Mouse (Mus musculus): ENCODE measurements around the gene Lpp. TPM values are rescaled to one million over a fixed set of nuclear protein-coding genes. Genes with fewer than 3 reads are reported as not detected.

Lpp gene
- polyA plus RNA-seq, 1 experiment from 2014 or later = 50.0 TPM

GRCm38 (mm10) chr16:24645906-24646603 is 252.7 kb downstream of the Lpp start:
- H3K4me2 ChIP-seq = no peak overlapping the region
- H3K36me3 ChIP-seq = 0 out of 2 replicates have a peak, but pooled peaks cover 7% of the 10 kb centered on the region
- 80% methylated on average over 6 of the region's 6 CpGs for WGBS
- peaks cover 12% of the 10 kb centered on the region for H3K4me1 ChIP-seq (replicated peaks)
- no peak overlapping the region for H3K4me3 ChIP-seq
- H3K9ac ChIP-seq = no peak overlapping the region
- H3K9me3 ChIP-seq (replicated peaks) = no peaks in the 10 kb centered on the region
- no peak for ATAC-seq (ENCODE audit: insufficient number of reproducible peaks, low FRiP score)
- no peak overlapping the region for H3K27ac ChIP-seq (ENCODE audit: poor library complexity, severe bottlenecking)
- no peaks in the 10 kb centered on the region for H3K27me3 ChIP-seq (replicated peaks)

DNA sequence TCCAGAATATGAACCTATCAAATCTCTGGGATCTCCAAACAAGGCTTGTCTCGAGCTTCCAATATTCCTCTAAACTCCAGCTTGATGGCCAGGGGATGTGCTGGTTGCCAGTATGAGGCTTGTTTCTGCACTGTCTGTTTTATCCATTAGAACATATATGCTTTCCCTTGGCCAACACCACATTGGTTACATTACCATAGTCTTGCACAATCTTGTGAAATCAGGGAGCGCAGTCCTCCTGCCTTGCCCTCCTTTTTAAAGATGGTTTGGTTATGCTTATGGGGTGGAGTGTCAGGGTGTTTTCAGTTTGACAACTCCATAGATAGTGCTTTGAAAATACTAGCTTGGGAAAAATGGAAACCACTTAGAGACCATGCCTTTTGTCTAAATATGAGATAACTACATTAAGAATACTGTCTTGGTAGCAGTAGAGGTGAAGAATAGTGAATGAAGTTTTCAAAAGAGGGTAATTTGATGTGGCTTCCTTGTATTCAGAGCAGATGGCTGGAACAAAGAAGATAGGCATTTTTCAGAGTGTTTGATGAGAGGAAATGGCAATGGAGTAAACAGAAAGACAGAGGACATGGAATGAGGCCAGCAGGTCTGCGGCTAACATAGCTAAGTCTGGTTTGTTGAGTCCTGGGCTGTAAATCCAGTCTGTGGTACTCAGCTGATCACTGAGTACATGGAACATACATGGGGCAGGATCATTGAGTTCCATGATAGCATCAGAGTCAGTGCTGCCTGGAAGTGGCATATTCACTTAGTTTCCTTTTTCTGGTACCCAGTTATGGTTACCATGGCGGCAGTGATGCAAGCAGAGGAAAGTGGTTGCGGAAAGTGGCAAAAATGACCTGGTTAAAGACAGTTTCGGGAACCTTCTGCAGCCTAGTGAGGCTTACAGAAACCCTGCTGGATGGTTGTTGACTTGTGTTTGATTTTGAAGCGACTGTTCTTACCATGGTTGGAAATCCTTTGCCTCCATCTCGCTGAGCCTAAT is 258.6 kb downstream of the Lpp start:
- Histone ChIP-seq H3K9me3 (replicated peaks) (no peaks in the 10 kb centered on the region), H3K4me2 (no peak overlapping the region), H3K9ac (no peak overlapping the region), H3K4me1 (replicated peaks) (peaks cover 8% of the 10 kb centered on the region), H3K4me3 (no peak overlapping the region), H3K27ac (ENCODE audit: poor library complexity, severe bottlenecking) (no peak overlapping the region), H3K36me3 (0 out of 2 replicates have a peak, but pooled peaks cover 7% of the 10 kb centered on the region), H3K27me3 (replicated peaks) (no peaks in the 10 kb centered on the region)
- no peak for ATAC-seq (ENCODE audit: insufficient number of reproducible peaks, low FRiP score)
- WGBS = 86% methylated on average over 8 of the region's 8 CpGs

DNA sequence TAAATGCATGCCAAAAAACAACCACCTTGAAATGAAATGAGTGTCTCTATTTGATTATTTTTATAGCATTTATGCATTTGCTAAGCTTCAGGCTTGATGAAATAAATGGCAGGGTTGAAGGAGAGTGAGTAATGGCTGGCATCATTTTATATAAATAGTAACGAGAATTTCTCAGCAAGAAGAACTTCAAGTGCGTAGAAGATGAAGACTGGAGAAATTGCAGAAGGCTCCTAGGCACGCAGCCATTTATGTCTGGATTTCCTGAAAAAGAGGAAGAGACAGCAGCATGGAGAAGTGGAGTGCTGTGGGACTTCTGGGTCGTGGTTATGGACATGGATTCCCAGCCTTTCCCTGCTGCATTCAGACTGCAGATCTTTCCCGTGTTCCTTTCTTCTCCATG is 259.7 kb downstream of the Lpp start:
- ATAC-seq (ENCODE audit: insufficient number of reproducible peaks, low FRiP score) = no peak

DNA sequence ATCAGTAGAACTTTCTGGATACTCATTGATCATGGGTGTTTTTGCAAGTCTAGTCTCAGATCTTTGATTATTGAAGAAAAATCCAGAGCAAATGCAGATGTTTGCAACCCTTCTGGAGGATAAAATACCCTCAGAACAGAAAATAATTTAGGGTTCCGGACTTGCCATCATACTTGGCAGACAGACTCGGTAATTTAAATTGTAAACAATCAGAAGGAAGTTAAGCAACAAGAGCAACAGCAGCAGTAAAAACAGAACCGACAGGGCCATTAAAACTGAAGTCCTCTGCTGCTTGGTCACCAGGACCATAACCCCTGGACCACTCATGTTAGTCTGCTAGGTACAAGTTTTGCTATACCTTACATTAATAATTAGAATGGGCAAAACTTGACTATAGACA is 261.8 kb downstream of the Lpp start:
- H3K27me3 ChIP-seq (replicated peaks) = no peaks in the 10 kb centered on the region
- H3K36me3 ChIP-seq = 0 out of 2 replicates have a peak, but pooled peaks cover 7% of the 10 kb centered on the region
- H3K4me3 ChIP-seq = no peak overlapping the region
- H3K4me1 ChIP-seq (replicated peaks) = peaks cover 3% of the 10 kb centered on the region; the same call in 1 of the 2 replicates
- H3K9me3 ChIP-seq (replicated peaks) = no peaks in the 10 kb centered on the region
- ATAC-seq (ENCODE audit: insufficient number of reproducible peaks, low FRiP score) = no peak
- 80% methylated on average over 3 of the region's 3 CpGs for WGBS
- H3K9ac ChIP-seq = no peak overlapping the region
- no peak overlapping the region for H3K27ac ChIP-seq (ENCODE audit: poor library complexity, severe bottlenecking)
- no peak overlapping the region for H3K4me2 ChIP-seq

More for the DNA sequence above, 259.7 kb downstream of the Lpp start:
- H3K4me3 ChIP-seq = no peak overlapping the region
- no peak overlapping the region for H3K27ac ChIP-seq (ENCODE audit: poor library complexity, severe bottlenecking)
- no peaks in the 10 kb centered on the region for H3K9me3 ChIP-seq (replicated peaks)
- 0 out of 2 replicates have a peak, but pooled peaks cover 7% of the 10 kb centered on the region for H3K36me3 ChIP-seq
- WGBS = 73% methylated on average over 5 of the region's 5 CpGs
- H3K4me1 ChIP-seq (replicated peaks) = peaks cover 3% of the 10 kb centered on the region; the same call in 1 of the 2 replicates
- no peak overlapping the region for H3K9ac ChIP-seq
- no peak overlapping the region for H3K4me2 ChIP-seq
- H3K27me3 ChIP-seq (replicated peaks) = no peaks in the 10 kb centered on the region

DNA sequence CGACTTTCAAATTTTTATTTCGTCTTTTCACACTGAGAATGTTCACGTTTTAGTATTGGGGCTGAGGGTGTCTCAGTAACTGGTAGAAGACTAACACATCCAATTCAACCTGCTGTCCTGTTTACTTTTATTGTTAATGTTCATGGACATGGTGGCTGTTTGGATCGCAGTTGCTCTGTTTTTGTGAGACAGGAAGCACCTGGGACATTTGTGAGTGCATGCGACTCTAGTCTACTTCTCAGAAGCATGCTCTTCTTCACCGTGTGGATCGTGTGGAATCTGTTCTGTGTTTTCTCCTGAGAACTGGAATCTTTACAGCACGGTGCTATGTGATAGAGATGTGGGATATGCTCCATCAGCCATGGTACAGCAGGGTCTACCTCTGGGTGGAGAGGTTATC is 262.7 kb downstream of the Lpp start:
- Histone ChIP-seq H3K36me3 (0 out of 2 replicates have a peak, but pooled peaks cover under 1% of the 10 kb centered on the region), H3K4me1 (replicated peaks) (peaks cover 3% of the 10 kb centered on the region; the same call in 1 of the 2 replicates), H3K9ac (no peak overlapping the region), H3K4me3 (no peak overlapping the region), H3K27ac (ENCODE audit: poor library complexity, severe bottlenecking) (no peak overlapping the region), H3K9me3 (replicated peaks) (no peaks in the 10 kb centered on the region), H3K27me3 (replicated peaks) (no peaks in the 10 kb centered on the region), H3K4me2 (no peak overlapping the region)
- WGBS = 83% methylated on average over 8 of the region's 8 CpGs
- no peak for ATAC-seq (ENCODE audit: insufficient number of reproducible peaks, low FRiP score)

- H3K27ac ChIP-seq (ENCODE audit: poor library complexity, severe bottlenecking) = no peak overlapping the region
- H3K9ac ChIP-seq = no peak overlapping the region
- no peaks in the 10 kb centered on the region for H3K9me3 ChIP-seq (replicated peaks)
- WGBS = 70% methylated on average over 5 of the region's 5 CpGs
- 0 out of 2 replicates have a peak, but pooled peaks cover 2% of the 10 kb centered on the region for H3K36me3 ChIP-seq
- no peaks in the 10 kb centered on the region for H3K27me3 ChIP-seq (replicated peaks)
- peaks cover 5% of the 10 kb centered on the region; the same call in 1 of the 2 replicates for H3K4me1 ChIP-seq (replicated peaks)
- no peak for ATAC-seq (ENCODE audit: insufficient number of reproducible peaks, low FRiP score)
- no peak overlapping the region for H3K4me3 ChIP-seq
- H3K4me2 ChIP-seq = no peak overlapping the region
Observed at GRCm38 (mm10) chr16:24656752-24657151, 263.4 kb downstream of the Lpp start.

DNA sequence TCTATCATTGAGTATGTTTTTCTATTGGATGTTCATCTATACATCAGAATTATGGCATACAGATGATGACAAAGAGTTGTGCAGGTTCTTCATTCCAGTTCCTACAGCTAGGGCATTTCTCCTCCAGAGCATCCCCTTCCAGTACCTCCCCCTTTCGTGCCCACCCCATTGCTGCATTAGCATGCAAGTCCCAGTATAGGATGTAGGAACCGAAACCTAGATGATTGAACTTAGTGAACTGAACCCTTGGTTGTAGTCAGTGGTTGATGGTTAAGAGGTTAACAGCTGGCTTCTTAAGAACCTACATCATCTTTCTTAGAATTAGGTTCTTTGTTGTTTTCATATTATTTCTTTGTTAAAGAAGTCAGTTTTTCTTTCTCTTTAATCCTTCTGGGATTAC is 265.7 kb downstream of the Lpp start:
- WGBS = 88% methylated on average over 2 of the region's 2 CpGs
- Histone ChIP-seq H3K36me3 (peaks cover 10% of the 10 kb centered on the region; the same call in 1 of the 2 replicates), H3K4me2 (no peak overlapping the region), H3K4me1 (replicated peaks) (0 out of 2 replicates have a peak, but pooled peaks cover 2% of the 10 kb centered on the region), H3K9ac (no peak overlapping the region), H3K4me3 (no peak overlapping the region), H3K27me3 (replicated peaks) (no peaks in the 10 kb centered on the region), H3K27ac (ENCODE audit: poor library complexity, severe bottlenecking) (no peak overlapping the region), H3K9me3 (replicated peaks) (no peaks in the 10 kb centered on the region)
- ATAC-seq (ENCODE audit: insufficient number of reproducible peaks, low FRiP score) = no peak

DNA sequence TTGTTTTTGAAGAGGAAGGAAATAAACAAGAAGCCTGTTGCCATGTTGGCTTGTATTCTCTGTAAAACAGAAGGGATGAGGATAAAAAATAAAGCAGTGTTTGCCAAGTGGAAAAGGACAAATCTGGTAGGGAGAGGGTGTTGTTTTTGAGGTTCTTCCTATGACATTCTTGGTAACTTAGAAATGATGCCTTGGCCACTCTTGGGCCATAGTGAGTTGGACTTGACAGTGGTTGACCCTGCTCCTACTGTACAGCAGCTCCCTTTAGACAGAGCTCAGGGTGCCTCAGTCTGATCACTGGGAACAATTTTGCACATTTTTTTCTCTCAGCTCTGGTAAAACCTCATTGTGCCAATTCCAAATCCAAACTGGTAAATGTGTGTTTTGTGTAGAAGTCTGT is 270.8 kb downstream of the Lpp start:
- no peak overlapping the region for H3K27ac ChIP-seq (ENCODE audit: poor library complexity, severe bottlenecking)
- no peak overlapping the region for H3K9ac ChIP-seq
- no peak overlapping the region for H3K4me3 ChIP-seq
- H3K36me3 ChIP-seq = peaks cover 17% of the 10 kb centered on the region
- no peaks in the 10 kb centered on the region for H3K27me3 ChIP-seq (replicated peaks)
- H3K9me3 ChIP-seq (replicated peaks) = no peaks in the 10 kb centered on the region
- H3K4me1 ChIP-seq (replicated peaks) = 0 out of 2 replicates have a peak, but pooled peaks cover 2% of the 10 kb centered on the region
- H3K4me2 ChIP-seq = no peak overlapping the region
- no peak for ATAC-seq (ENCODE audit: insufficient number of reproducible peaks, low FRiP score)

DNA sequence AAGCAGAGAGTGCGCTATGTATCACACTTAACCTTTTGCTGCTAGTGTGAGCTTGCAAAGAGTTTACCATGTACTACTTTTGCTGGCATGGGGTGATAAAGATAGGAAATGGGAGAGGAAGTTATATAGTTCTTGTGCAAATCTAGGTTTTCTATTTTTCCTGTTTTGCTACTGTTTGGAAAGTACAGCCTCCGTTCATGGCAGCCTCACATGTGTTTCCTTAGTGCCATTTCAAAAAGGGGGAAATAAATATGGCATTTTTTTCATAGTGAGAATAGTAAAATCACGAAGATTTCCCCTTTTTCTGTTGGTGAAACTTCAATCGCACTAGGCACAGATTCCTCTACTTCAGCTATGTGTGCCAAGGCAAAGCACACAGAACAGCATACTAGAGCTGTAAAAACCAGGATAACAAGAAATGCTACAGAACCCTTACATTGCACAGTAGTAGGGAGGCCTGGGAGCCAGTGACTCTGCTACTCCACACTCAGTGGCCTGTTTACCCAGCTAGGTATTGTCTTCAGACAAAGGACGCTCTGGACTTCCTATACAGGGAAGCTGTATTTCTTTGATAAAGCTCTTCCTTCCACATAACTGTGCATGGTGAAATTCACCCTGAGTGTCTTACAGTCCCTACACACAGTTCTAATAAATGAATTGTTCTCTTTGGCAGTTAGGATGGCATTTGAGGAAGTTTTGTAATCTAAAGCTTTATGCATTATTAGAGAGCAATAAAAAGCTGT is 276.6 kb downstream of the Lpp start:
- H3K27ac ChIP-seq (ENCODE audit: poor library complexity, severe bottlenecking) = peak overlapping the region; percentile 41; the same call in 1 of the 2 replicates
- H3K4me1 ChIP-seq (replicated peaks) = no peaks in the 10 kb centered on the region
- no peak for ATAC-seq (ENCODE audit: insufficient number of reproducible peaks, low FRiP score)
- no peak overlapping the region for H3K4me3 ChIP-seq
- no peaks in the 10 kb centered on the region for H3K9me3 ChIP-seq (replicated peaks)
- no peak overlapping the region for H3K9ac ChIP-seq
- no peaks in the 10 kb centered on the region for H3K27me3 ChIP-seq (replicated peaks)
- H3K36me3 ChIP-seq = peaks cover 7% of the 10 kb centered on the region; the same call in 1 of the 2 replicates
- WGBS = 77% methylated on average over 5 of the region's 5 CpGs
- H3K4me2 ChIP-seq = no peak overlapping the region

DNA sequence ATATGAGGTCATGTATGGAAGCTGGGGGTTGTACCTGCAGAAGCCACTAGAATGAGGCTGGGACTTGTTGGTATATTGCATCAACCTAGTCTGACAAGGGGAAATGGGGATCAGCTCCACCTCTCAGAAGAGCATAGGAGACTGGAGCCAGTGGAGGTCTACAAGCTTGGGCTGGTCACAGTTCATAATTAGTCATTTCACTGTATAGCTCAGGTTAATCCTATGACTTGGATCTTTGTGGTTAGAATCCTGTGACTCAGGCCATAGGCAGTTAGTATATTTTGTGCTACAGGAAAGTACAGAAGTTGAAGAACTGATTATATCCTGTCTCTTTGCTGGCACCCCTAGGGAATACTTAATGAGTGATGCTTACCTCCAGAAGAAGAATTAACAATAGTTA is 285.6 kb downstream of the Lpp start:
- Histone ChIP-seq H3K9ac (no peak overlapping the region), H3K9me3 (replicated peaks) (no peaks in the 10 kb centered on the region), H3K4me1 (replicated peaks) (no peaks in the 10 kb centered on the region), H3K36me3 (peaks cover 20% of the 10 kb centered on the region), H3K27ac (ENCODE audit: poor library complexity, severe bottlenecking) (no peak overlapping the region), H3K4me2 (no peak overlapping the region), H3K27me3 (replicated peaks) (no peaks in the 10 kb centered on the region), H3K4me3 (no peak overlapping the region)
- ATAC-seq (ENCODE audit: insufficient number of reproducible peaks, low FRiP score) = no peak

Measured in heart, embryonic 12.5 days (tissue).